Mouse (Mus musculus): ENCODE data around the gene Macrod2.

Macrod2 gene

DNA sequence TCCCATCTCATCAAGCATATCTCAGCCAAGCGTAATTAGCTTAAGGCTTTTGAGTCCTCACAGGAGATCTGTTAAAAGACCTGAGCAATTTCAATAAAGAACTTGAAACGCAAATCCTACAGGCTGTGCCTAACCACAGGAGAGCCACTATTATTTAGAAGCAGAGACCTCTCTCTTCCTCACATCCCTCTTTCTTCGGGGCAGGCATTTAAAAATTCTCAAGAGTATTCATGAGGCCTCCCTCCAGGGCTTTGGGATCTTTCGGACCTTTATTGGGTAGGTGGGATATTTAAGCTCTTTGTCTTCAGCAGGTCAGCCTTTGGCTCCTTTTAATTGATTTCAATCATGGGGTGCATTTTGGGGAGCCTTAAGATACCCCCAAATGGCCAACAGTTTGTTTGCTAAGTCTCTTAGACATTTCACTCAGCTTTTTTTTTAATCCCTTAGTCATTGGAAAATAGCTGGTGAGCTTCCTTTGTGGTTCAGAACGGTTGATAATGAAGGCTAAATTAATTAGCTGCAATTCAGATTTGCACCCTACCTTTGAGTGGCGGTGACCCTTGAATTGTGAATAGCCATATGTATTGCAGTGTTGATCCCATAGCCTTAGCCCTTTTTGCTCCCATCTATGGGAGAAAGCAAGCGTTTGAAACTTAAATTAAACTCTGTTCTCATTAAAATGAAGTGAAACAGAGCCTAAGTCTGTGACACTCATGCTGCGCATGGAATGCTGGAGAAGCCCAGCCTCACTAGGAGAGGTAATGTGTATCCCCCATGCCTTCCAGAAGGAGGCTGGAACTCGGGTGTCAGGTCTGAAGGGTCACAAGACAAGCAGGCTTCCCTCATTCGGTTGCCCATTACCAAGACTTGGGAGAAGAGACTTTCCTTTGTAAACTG is 1940.2 kb downstream of the Macrod2 start:
- no peak for DNase-seq (ENCODE audit: low read depth, low spot score)

DNA sequence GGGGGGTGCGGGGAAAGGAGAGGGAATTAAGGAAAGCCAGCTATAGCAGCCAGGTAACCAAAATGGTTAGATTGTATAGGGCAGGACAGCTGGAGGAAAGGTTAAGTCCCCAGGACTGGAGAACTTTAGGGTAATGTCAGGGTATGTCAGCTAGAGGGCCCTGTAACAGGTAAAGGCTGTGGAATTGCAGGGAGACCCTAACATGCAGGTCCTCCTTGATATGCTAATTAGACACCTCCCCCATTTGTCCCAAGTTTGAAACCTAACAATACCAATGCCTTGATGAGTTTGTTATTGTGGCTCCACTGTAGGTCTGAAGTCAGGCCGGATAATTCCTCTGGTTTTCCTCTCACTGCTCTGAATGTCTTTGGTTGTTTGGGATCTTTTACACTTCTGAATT is 1948.9 kb downstream of the Macrod2 start:
- no peak for DNase-seq (ENCODE audit: low read depth, low spot score)

DNA sequence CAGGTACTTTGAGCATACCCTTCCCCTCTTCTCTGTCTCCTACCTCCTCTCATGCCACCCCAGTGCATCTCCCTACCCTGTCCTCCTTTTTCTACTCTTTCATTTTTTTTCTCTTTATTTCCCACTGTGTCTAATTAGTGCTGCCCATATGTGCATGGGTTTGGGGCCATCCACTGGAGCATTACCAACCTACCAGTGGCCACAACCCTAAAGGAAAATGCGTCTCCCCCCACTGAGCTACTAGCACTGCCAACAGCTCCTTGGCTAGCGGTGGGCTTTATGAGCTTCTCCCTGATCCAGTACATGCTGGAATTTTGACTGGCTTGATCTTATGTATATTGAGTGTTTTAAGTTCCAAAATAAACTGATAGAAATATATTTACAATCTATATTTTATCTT is 1949.6 kb downstream of the Macrod2 start:
- DNase-seq (ENCODE audit: low read depth, low spot score): no peak

DNA sequence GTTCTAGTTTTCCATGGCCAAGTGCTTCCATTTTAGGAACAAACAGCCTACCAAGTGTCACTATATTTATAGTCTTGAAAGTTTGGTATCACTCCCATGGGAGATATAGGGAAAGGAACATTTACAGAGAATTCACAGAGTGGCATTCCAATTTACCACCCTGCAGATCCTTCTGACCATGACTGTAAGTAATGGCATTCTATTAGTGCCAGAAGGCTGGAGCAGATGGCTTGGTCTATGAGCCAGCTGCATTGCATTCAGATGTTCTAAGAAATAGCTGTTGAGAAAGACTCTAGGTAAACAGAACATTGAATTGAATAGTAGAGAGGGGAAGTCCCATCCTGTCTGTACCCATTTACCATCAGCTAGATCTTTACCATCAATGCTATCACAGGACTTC is 1954.7 kb downstream of the Macrod2 start:
- no peak for DNase-seq (ENCODE audit: low read depth, low spot score)

DNA sequence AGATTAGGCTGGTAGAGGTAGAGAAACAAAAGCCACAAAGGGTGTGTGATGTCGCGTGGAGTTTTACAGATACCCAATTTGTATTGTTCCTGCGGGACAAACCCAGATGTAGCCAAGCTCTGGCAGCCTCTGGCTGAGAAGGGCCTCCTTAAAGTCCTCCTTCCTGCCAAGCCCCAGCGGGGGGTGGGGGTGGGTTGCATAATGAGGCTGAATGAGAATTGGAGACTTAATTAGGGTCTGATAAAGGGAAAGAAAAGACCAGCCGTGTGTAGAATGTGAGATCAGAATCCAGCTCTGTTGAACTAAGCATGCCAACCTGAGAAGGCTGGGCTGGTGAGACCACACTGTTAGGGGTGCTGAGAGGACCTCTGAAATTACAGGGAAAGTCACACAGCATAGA is 1967.8 kb downstream of the Macrod2 start:
- DNase-seq (ENCODE audit: low read depth, low spot score): peak; percentile 6

DNA sequence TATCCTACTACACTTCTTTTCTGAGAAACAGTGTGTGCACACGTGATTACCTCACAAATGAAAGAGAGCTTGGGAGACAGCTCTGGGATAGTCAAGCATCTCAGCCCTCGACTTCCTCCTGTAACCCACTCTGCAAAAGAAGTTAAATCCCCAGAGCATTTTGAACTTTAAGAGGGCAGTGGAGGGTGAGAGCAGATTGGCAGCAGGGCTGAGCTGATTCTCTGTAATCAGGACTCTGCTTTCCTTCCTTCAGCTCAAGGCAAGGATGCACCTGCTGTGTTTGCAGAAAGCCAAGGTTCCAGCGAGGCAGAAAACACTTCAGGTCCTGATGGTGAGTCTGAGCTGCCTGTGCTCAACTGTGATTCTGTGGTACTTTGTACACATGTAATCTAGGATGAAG is 1978.9 kb downstream of the Macrod2 start:
- DNase-seq (ENCODE audit: low read depth, low spot score): no peak

DNA sequence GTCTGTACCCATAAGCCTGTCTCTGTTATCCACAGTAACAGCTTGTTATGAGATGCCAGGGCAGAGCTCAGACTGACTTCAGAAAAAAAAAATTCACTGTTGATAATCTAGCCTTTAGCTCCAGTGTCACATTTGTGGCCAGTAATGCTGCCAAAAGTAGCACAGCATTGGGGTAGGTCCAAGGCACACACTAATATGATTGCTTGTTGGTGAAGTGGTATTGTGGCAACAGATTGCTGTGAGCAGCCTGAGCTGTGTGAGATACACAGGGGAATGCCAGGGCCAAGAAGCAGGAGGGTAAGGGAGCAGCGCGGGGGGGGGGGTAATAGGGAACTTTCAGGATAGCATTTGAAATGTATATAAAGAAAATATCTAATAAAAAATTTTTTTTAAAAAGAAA is 1985.5 kb downstream of the Macrod2 start:
- no peak for DNase-seq (ENCODE audit: low read depth, low spot score)

DNA sequence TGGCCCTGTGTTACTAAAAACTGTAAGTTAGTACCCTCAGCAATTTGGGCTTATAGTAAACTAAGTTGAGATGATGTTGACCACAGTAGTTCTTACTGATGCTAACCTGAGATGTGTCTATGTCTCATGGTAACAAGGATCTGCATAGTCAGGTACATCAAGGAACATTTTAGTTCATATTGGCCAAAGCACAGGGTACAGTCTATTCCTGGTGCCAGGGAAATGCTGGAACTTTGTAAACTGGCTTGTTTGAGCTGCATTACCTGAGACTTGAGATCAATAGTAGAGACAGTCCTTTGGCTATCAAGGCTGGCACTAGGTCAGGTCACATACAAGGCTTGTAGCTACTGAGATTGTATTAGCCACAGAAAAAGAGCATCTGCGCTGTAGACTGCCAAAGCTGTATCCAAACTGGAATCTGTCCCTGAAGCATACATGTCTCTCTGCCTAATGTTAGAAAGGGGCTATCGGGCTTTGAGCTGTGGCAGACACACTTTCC is 1986.0 kb downstream of the Macrod2 start:
- DNase-seq (ENCODE audit: low read depth, low spot score): no peak

DNA sequence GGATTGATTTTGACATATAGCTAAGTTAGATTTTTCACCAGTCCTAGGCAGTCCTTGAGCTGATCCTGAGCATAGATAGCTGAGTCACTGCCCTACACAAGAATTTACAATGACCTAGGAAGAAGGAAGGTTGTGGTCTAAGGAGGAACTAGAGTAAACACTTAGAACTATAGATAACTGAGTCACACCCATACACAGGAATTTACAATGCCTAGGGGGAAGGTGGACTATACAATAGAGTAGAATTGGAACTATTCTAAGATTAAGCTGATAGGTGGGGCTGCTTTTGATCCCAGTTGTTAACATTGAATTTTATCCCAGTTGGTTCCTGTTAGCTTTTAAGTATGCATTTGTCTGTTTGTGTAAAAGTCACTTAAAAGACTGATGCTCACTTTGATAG is 1998.4 kb downstream of the Macrod2 start:
- no peak for DNase-seq (ENCODE audit: low read depth, low spot score)

DNA sequence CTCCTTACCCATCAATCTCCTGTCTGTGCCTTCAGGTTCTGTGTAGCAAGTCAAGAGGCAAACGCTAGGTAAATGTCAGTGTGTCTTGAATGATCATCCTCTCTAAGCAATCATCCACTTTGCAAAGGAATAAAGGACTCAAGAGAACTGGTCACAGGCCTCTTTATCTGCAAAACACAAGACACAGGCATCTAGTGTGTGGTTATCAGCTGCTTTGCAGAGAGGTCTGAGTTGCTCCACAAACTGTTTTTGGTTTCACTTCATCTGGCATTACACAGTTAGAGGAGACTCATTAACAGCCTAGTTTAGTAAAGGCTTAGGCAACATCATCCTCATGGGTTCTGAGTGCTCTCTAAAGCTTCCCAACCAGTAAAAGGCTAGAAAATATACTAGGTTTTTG is 2004.4 kb downstream of the Macrod2 start:
- no peak for DNase-seq (ENCODE audit: low read depth, low spot score)

DNA sequence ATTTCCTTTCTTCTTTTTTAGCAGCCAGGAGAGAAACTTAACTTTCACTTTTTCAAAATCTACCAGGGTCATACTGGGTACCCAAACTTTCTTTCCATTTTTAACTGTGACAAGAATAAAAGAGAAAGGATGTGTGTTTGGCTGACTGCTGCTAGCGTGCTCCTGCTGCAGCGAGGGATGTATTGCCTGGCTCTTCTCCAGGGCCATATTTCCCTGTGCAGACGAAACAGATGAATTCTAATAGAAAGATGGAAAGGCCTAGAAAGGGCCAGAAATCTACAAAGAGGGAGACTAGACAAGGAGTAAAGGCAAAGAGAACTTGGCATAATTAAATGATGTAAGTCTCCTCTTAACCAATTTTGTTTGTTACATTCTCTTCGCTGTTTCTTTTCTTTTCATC is 2005.7 kb downstream of the Macrod2 start:
- no peak for DNase-seq (ENCODE audit: low read depth, low spot score)

DNA sequence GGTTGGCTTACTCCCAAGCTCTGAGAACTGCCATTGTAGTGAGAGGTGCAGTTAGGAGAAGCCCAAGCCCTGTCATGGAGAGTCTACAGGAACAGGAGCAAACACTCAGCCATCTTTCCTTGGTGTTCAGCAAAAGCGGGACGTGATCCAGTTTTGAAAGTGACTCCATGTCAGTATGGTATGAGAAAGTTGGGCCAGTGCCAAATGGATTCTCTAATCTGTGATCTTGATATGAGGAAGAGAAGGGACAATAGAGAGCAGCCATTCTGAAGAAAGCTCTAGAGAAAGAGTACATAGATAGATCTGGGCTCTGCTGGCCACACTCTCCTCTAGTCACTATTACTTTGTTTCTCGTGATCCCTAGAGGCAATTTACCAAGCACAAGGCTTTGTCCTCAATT is 2006.2 kb downstream of the Macrod2 start:
- no peak for DNase-seq (ENCODE audit: low read depth, low spot score)

DNA sequence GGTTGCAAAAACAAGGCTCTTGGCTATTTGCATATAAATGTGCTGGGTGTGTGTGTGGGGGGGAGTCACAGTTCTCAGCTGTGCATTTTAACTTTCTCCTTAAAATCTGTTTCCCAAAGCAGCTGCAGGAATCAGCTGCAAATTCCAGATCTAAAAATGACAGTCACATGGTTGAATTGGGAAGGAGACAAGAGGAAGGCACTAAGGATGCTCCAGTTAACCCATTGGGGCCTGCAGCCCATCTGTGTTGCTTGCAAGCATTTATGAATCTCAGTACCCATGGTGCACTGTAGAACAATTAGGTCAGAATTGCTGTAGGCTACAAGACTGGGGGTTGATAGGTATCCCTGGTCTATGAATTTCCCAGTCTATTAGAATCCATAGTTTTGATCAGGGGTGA is 2008.3 kb downstream of the Macrod2 start:
- DNase-seq (ENCODE audit: low read depth, low spot score): no peak

DNA sequence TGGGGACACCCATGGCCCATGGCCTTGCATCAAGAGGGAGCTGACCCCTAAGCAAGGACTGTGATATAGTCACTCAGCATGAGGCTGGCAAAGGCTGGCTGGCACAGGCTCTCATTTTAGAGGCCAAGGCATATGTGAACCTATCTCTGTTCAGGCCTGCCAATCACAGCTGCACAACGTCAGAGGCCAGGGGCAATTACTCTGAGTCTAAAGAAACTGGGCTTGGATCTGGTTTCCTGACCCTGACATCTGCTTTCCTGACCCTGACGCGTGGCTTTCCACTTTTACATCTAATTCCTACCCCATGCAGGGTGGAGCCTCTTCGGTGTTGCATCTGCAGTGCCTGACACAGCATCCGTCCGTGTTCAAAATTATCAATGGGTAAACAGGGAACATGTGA is 2009.2 kb downstream of the Macrod2 start:
- DNase-seq (ENCODE audit: low read depth, low spot score): peak; percentile 17

DNA sequence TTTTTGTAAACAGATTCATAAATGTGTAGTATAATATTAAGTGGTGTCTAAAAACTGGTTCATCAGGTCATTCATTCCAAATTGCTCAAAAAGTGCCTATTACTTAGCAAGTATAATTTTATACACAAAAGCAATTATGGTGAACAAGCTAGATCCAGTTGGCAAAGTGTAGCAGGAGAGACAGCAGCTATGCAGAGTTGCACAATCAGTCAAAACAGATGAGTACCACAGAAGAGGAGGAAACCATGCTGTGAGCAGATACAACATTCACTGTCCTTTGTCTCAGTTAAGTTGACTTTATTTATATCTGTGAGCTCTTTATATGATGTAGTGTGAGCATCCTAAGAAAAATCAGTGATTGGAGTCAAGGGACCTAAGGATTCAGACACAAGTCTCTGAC is 2012.2 kb downstream of the Macrod2 start:
- no peak for DNase-seq (ENCODE audit: low read depth, low spot score)

DNA sequence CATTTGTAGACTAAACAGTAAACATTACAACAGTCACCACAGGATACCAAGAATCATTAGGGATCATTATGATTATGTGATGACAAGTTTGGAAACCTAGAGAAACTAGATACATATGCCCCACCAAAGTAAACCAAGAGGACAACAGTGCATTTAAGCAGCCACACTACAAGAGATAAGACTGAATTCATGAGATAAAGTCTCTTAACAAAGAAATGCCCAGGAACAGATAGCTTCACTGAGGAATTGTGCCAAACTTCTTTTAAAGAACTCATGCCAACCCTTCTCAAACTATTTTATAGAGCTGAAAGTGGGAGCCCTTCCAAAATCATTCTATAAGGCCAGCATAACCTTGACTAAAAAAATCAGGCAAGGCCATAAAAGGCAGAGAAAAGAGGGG is 2015.0 kb downstream of the Macrod2 start:
- DNase-seq (ENCODE audit: low read depth, low spot score): no peak

DNA sequence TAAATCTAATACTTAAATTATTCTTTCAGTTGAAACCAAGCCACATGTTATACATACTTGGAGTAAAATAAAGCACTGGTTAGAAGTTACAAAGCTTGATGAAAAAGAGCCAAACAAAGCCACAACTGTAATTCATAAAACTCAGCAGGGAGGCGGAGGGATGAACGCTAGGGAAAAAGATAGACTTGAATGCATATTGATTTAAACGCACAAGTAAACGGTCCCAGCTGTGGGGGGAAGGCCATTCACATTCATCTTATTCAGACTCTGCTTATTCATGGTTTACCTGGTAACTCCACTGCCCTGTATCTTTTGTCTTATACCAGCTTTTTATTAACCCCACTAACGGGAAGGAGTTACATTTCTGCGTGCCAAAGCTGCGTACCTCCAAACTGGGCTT is 2038.0 kb downstream of the Macrod2 start:
- peak; percentile 58 for DNase-seq (ENCODE audit: low read depth, low spot score)

DNA sequence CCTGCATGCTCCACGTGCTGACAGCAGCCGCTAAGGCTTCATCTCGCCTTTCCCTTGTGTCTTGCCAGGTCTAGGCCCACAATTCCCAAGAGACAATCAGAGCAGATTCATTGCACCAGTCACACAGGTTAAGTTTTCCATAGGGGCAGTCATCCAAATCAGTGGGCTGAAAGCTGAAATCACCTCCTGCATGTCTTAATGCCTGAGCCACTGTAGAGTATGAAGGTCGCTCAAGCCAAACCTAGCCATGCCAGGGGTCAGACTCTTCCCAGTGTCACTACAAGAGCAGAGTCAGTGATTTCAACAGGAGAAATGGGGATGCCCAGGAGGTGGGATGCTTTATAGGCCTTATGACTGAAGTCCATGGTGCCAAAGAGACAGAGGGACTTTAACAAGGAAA is 2039.6 kb downstream of the Macrod2 start:
- no peak for DNase-seq (ENCODE audit: low read depth, low spot score)

DNA sequence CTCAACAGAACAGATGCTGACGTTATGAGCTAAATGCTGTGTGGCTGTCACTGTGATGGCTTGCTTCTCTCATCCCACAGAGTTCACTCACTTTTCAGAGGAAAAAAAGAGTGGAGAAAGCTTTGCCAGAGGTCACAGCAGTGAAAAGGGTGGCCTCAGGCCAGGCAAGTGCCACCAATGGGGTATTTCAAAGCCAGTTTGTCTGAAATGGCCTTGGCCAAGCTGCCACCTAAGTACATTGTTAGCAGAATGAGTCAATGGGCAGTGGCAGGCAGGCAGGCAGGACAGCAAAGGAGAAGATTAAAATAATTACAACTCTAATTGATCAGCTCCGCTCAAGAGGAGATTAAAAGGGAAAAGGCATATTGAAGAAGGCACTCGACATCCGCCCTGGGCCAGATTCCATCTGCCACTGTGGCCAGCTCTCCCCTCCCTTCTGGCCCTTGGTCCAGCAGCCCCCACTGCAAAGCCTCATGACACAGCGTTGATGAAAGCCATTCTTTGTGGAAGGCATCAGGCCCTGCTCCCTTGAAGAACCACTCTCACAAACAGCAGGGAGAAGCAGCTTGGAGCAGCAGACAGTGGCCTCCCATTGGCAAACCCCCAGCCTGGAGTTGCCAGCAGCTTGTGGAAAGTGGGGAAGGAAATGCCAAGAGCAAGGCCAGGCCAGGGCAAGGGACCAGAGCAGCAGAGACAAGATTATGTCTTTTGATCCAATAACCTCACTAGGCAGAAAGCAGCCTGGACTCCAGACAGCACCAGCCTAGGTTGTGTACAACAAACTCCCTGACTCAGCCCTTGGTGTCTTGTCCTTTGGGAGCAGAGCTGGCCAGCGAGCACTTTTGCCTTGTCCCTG is 2042.7 kb downstream of the Macrod2 start:
- DNase-seq (ENCODE audit: low read depth, low spot score): no peak

All from mesoderm, embryonic 11.5 days (tissue).